Mouse (Mus musculus): ENCODE data around the gene Ciao2a. TPM values are rescaled to one million over a fixed set of nuclear protein-coding genes. Genes with fewer than 3 reads are reported as not detected.

The Ciao2a gene
- polyA plus RNA-seq, 1 experiment from 2014 or later = 79.8 TPM

DNA sequence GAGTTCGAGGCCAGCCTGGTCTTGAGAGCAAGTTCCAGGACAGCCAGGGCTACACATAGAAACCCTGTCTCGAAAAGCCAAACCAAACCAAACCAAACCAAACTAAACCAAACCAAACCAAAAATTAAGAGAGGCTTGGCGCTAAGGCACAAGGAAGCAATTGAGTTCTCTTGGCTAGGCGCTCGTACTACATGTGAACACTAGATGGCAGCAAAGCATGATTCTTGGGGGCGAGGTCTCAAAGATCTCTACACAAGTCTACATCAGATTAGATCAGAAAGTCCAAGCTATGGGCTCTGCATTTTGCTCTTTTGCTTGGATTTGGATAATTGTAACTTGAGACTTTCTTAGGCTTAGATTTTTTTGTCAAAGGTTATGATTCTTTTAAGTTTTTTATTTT lies 17.8 kb downstream of the Ciao2a start:
- peaks cover 16% of the 10 kb centered on the region for H3K36me3 ChIP-seq (ENCODE audit: control insufficient read depth, insufficient read depth, low read length)
- ATAC-seq (peak; percentile 58), DNase-seq (ENCODE audit: low spot score) (peak; percentile 91)
- WGBS = 10% methylated on average over 6 of the region's 6 CpGs
- H3K27ac ChIP-seq (ENCODE audit: low read depth, low read length) = no peak overlapping the region
- no peak overlapping the region for H3K4me3 ChIP-seq (ENCODE audit: low read depth, low read length)
- no peaks in the 10 kb centered on the region for H3K4me1 ChIP-seq (ENCODE audit: control insufficient read depth, insufficient read depth, low read length)
- no peak overlapping the region for H3K4me2 ChIP-seq (ENCODE audit: low read length)
- no peak overlapping the region for H3K9ac ChIP-seq (ENCODE audit: low read length)
- H3K27me3 ChIP-seq (replicated peaks; ENCODE audit: control insufficient read depth, insufficient read depth, low read length) = no peaks in the 10 kb centered on the region
- no peaks in the 10 kb centered on the region for H3K9me3 ChIP-seq (replicated peaks; ENCODE audit: control insufficient read depth, low read length)

DNA sequence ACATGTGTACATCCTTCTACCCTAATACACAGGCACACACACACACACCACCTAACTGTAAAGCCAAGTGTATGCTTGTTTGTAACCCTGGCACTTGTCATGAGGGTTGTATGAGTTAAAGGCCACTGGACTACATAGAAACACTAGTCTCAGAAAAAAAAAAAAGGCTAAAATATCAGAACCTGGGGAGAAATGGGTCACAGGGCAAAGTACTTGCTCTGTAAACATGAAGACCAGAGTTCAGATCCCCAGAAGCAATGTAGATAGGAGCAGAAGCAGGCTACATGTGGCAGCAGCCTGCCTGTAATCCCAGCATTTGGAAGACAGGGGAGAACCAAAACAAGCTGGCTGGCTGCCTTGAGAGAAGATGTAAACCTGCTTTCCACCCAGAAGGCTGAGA lies 19.7 kb downstream of the Ciao2a start:
- H3K27ac ChIP-seq (ENCODE audit: low read depth, low read length) = no peak overlapping the region
- no peaks in the 10 kb centered on the region for H3K9me3 ChIP-seq (replicated peaks; ENCODE audit: control insufficient read depth, low read length)
- 0 out of 2 replicates have a peak, but pooled peaks cover 2% of the 10 kb centered on the region for H3K36me3 ChIP-seq (ENCODE audit: control insufficient read depth, insufficient read depth, low read length)
- H3K4me1 ChIP-seq (ENCODE audit: control insufficient read depth, insufficient read depth, low read length) = no peaks in the 10 kb centered on the region
- ATAC-seq (no peak), DNase-seq (ENCODE audit: low spot score) (no peak)
- no peaks in the 10 kb centered on the region for H3K27me3 ChIP-seq (replicated peaks; ENCODE audit: control insufficient read depth, insufficient read depth, low read length)
- no peak overlapping the region for H3K4me3 ChIP-seq (ENCODE audit: low read depth, low read length)
- H3K9ac ChIP-seq (ENCODE audit: low read length) = no peak overlapping the region
- H3K4me2 ChIP-seq (ENCODE audit: low read length) = no peak overlapping the region

DNA sequence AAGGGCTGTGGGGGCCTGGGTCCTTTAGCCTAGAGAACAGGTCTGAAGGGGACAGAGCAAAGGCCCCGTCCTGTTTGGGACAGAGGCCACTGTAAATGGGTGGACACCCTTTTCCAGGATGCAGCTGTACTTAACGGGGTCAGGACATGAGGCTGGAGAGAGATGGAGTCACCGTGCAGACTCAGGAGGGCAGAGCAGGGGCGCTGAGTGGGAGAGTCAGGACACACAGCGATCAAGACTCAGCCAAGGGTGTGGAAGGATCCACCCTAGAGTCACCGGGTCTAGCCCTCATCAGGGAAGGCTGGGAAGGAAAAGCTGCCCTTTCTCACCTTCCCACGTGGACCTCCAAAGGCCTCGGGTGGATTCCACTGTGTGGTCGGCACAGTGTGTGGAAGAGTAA lies 25.6 kb downstream of the Ciao2a start:
- H3K4me3 ChIP-seq (ENCODE audit: low read depth, low read length) = no peak overlapping the region
- H3K9me3 ChIP-seq (replicated peaks; ENCODE audit: control insufficient read depth, low read length) = no peaks in the 10 kb centered on the region
- H3K36me3 ChIP-seq (ENCODE audit: control insufficient read depth, insufficient read depth, low read length) = no peaks in the 10 kb centered on the region
- H3K9ac ChIP-seq (ENCODE audit: low read length) = no peak overlapping the region
- H3K27ac ChIP-seq (ENCODE audit: low read depth, low read length) = no peak overlapping the region
- DNase-seq (ENCODE audit: low spot score) = no peak
- H3K4me2 ChIP-seq (ENCODE audit: low read length) = no peak overlapping the region
- 70% methylated on average over 9 of the region's 9 CpGs for WGBS
- no peak for ATAC-seq
- no peaks in the 10 kb centered on the region for H3K4me1 ChIP-seq (ENCODE audit: control insufficient read depth, insufficient read depth, low read length)
- no peaks in the 10 kb centered on the region for H3K27me3 ChIP-seq (replicated peaks; ENCODE audit: control insufficient read depth, insufficient read depth, low read length)

DNA sequence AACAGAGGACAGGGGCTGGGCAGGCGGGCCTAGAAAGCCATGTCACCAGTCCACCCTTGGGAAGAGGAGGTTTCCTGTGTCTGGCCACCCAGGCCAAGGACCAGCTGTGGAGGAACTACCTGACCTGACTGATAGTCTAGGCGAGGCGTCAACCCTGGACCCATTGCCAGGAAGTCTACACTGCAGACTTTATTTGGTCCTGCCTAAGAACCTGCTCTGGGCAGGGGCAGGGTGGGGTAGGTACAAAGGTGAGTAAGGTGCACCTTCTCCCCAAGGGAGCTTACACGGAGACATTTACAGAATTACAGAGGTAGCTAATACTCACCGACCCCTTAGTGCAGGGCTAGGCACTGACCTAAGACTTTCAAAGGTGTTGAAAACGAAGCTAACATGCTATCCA lies 27.2 kb downstream of the Ciao2a start:
- ATAC-seq (no peak), DNase-seq (ENCODE audit: low spot score) (no peak)
- H3K9me3 ChIP-seq (replicated peaks; ENCODE audit: control insufficient read depth, low read length) = no peaks in the 10 kb centered on the region
- H3K4me2 ChIP-seq (ENCODE audit: low read length) = no peak overlapping the region
- 90% methylated on average over 6 of the region's 6 CpGs for WGBS
- H3K27me3 ChIP-seq (replicated peaks; ENCODE audit: control insufficient read depth, insufficient read depth, low read length) = no peaks in the 10 kb centered on the region
- no peak overlapping the region for H3K4me3 ChIP-seq (ENCODE audit: low read depth, low read length)
- H3K36me3 ChIP-seq (ENCODE audit: control insufficient read depth, insufficient read depth, low read length) = no peaks in the 10 kb centered on the region
- no peaks in the 10 kb centered on the region for H3K4me1 ChIP-seq (ENCODE audit: control insufficient read depth, insufficient read depth, low read length)
- no peak overlapping the region for H3K27ac ChIP-seq (ENCODE audit: low read depth, low read length)
- H3K9ac ChIP-seq (ENCODE audit: low read length) = no peak overlapping the region

GRCm38 (mm10) chr9:66154013-66154412 lies 27.6 kb downstream of the Ciao2a start:
- H3K27ac ChIP-seq (ENCODE audit: low read depth, low read length) = no peak overlapping the region

DNA sequence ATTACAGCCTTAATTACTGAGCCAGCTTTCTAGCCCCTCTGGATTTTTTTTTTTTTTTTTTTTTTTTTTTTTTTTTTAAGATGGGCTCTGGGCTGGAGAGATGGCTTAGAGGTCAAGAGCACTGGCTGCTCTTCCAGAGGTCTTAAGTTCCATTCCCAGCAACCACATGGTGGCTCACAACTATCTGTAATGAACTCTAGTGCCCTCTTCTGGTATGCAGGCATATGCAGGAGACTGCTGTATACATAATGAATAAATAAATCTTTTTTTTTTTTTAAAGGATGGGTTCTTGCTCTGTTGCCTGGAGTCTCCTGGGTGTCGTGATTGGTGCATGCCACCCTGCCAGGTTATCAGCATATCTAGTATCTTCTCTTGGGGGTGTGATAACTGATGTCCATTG lies 29.1 kb downstream of the Ciao2a start:
- H3K4me3 ChIP-seq (ENCODE audit: low read depth, low read length) = no peak overlapping the region
- H3K9me3 ChIP-seq (replicated peaks; ENCODE audit: control insufficient read depth, low read length) = no peaks in the 10 kb centered on the region
- H3K4me2 ChIP-seq (ENCODE audit: low read length) = no peak overlapping the region
- H3K4me1 ChIP-seq (ENCODE audit: control insufficient read depth, insufficient read depth, low read length) = no peaks in the 10 kb centered on the region
- ATAC-seq (no peak), DNase-seq (ENCODE audit: low spot score) (no peak)
- H3K27ac ChIP-seq (ENCODE audit: low read depth, low read length) = no peak overlapping the region
- no peaks in the 10 kb centered on the region for H3K27me3 ChIP-seq (replicated peaks; ENCODE audit: control insufficient read depth, insufficient read depth, low read length)
- no peaks in the 10 kb centered on the region for H3K36me3 ChIP-seq (ENCODE audit: control insufficient read depth, insufficient read depth, low read length)
- 77% methylated on average over 1 of the region's 1 CpGs for WGBS
- H3K9ac ChIP-seq (ENCODE audit: low read length) = no peak overlapping the region

More at GRCm38 (mm10) chr9:66154013-66154412, 27.6 kb downstream of the Ciao2a start:
- ATAC-seq (no peak), DNase-seq (ENCODE audit: low spot score) (no peak)
- no peaks in the 10 kb centered on the region for H3K4me1 ChIP-seq (ENCODE audit: control insufficient read depth, insufficient read depth, low read length)
- no peaks in the 10 kb centered on the region for H3K9me3 ChIP-seq (replicated peaks; ENCODE audit: control insufficient read depth, low read length)
- no peaks in the 10 kb centered on the region for H3K27me3 ChIP-seq (replicated peaks; ENCODE audit: control insufficient read depth, insufficient read depth, low read length)
- no peak overlapping the region for H3K4me2 ChIP-seq (ENCODE audit: low read length)
- H3K9ac ChIP-seq (ENCODE audit: low read length) = no peak overlapping the region
- no peak overlapping the region for H3K4me3 ChIP-seq (ENCODE audit: low read depth, low read length)
- WGBS = 94% methylated on average over 9 of the region's 9 CpGs
- H3K36me3 ChIP-seq (ENCODE audit: control insufficient read depth, insufficient read depth, low read length) = no peaks in the 10 kb centered on the region

DNA sequence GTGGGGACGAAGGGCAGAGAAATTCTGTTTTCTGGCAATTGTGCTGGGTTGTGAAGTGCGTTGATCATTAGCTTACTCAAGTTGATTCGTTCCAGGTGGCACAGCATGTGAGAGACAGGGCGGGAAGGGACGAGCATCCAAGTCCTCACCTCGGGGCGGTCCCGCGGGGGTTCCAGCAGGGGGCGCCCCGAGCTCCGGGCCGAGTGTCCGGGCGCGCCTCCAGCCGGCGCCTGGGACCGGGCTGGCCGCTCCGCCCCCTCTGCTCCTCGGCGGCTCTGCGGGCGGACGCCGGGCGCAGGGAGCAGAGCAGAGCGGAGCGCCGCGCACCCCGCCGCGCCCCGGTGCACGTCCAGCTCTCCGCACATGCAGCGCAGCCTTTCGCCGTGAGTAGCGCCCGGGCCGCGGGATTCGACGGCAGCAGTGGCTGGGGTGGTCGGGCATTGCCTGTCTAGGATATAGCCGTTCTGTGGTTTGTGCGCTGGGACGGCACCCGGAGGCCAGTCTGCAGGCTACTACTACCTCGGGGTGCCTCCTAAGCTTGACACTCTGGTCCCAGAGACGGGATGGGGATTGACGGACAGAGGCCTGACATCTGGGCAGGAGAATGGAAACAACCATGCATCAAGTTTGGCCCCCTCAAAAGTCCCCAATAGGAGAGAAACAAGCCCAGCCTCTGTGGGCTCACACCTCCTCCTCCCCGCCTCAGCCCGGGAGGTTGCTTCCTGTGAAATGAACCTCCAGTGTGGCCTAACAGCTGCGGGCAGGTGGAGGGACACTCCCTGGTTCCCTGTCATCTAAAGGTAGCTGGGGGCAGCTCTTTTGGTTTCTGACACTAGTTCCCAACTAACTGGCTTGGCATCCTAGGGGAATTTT lies 31.8 kb downstream of the Ciao2a start, which contains the start of gene Dapk2:
TSS of gene Dapk2 (plus strand) at position 266 of the 873 bp plus-strand sequence.
- DNase-seq (ENCODE audit: low spot score) (peak; percentile 69), ATAC-seq (peak; percentile 88)
- Histone ChIP-seq H3K4me1 (ENCODE audit: control insufficient read depth, insufficient read depth, low read length) (no peaks in the 10 kb centered on the region), H3K9me3 (replicated peaks; ENCODE audit: control insufficient read depth, low read length) (no peaks in the 10 kb centered on the region), H3K27ac (ENCODE audit: low read depth, low read length) (no peak within 1 kb of the TSS), H3K36me3 (ENCODE audit: control insufficient read depth, insufficient read depth, low read length) (no peaks in the 10 kb centered on the region), H3K4me2 (ENCODE audit: low read length) (peak within 1 kb of the TSS; percentile 56), H3K9ac (ENCODE audit: low read length) (0 out of 2 replicates have a peak within 1 kb of the TSS, but pooled peaks have one; percentile 25), H3K27me3 (replicated peaks; ENCODE audit: control insufficient read depth, insufficient read depth, low read length) (no peaks in the 10 kb centered on the region), H3K4me3 (ENCODE audit: low read depth, low read length) (peak within 1 kb of the TSS; percentile 28)
- WGBS = 2% methylated on average over 48 of the region's 58 CpGs

DNA sequence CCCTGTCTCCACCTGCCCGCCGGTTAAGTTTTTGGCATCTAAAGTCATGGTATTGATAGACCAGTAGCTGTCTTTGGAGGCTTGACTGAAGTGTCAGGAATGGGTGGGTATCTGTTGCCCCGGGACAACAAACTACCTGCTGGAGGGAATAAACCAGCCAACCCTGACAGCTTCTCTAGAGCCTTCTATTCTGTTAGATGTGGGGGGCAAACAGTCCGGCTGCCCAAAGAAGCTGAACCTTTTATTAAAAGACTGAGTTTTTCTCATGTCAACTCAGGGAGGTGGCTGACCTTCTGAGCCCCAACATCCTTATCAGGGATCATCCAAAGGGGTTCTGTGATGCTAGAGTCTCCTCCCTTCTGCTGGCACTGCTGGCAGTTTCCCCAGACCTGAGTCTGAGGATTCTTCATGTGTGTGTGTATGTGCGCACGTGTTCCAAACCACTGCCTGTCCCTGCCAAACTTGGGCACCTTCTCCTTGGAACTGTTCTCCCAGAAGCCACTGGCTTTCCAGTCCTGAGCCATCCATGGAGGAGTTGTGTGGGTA lies 32.5 kb downstream of the Ciao2a start:
- Histone ChIP-seq H3K4me2 (ENCODE audit: low read length) (no peak overlapping the region), H3K4me3 (ENCODE audit: low read depth, low read length) (no peak overlapping the region), H3K27ac (ENCODE audit: low read depth, low read length) (no peak overlapping the region), H3K4me1 (ENCODE audit: control insufficient read depth, insufficient read depth, low read length) (no peaks in the 10 kb centered on the region), H3K9me3 (replicated peaks; ENCODE audit: control insufficient read depth, low read length) (no peaks in the 10 kb centered on the region), H3K36me3 (ENCODE audit: control insufficient read depth, insufficient read depth, low read length) (no peaks in the 10 kb centered on the region), H3K27me3 (replicated peaks; ENCODE audit: control insufficient read depth, insufficient read depth, low read length) (no peaks in the 10 kb centered on the region), H3K9ac (ENCODE audit: low read length) (no peak overlapping the region)
- 88% methylated on average over 6 of the region's 6 CpGs for WGBS
- ATAC-seq (no peak), DNase-seq (ENCODE audit: low spot score) (no peak)

DNA sequence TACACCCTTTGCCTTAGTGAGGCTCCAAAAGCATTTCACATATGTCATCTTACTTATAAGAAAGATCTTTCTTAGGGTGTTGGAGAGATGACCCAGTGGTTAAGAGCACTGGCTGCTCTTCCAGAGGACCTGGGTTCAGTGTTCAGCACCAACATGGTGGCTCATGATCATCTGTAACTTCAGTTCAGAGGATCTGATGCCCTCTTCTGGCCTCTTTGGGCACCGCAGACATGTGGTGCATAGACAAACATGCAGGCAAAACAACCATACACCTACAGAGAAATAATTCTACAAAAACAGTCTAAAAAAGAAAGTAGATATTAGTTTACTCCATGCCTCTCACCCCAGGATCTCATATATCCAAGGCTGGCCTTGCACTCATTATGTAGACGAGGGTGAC lies 33.7 kb downstream of the Ciao2a start:
- H3K9me3 ChIP-seq (replicated peaks; ENCODE audit: control insufficient read depth, low read length) = no peaks in the 10 kb centered on the region
- no peak overlapping the region for H3K4me3 ChIP-seq (ENCODE audit: low read depth, low read length)
- no peak overlapping the region for H3K4me2 ChIP-seq (ENCODE audit: low read length)
- no peaks in the 10 kb centered on the region for H3K36me3 ChIP-seq (ENCODE audit: control insufficient read depth, insufficient read depth, low read length)
- no peak overlapping the region for H3K9ac ChIP-seq (ENCODE audit: low read length)
- ATAC-seq (no peak), DNase-seq (ENCODE audit: low spot score) (no peak)
- H3K27ac ChIP-seq (ENCODE audit: low read depth, low read length) = no peak overlapping the region
- H3K4me1 ChIP-seq (ENCODE audit: control insufficient read depth, insufficient read depth, low read length) = no peaks in the 10 kb centered on the region
- no peaks in the 10 kb centered on the region for H3K27me3 ChIP-seq (replicated peaks; ENCODE audit: control insufficient read depth, insufficient read depth, low read length)
- WGBS = 98% methylated on average over 2 of the region's 2 CpGs

Measured in forebrain, embryonic 14.5 days (tissue).